Mouse (Mus musculus) lung, adult 2 months (tissue): ENCODE data around the gene Osbpl5.
A peak's percentile ranks its signal among the peaks of the same experiment; 100 is the strongest.

ENCODE experiments used
- CTCF ChIP-seq: fragments of 200-500 bp; IDR thresholded peaks from 2 replicates; pipeline ENCODE4 v1.5.1; 2011; ENCODE audit warnings: mild to moderate bottlenecking, low read length, control low read depth; ENCODE audit not compliant: insufficient read depth
- POLR2A ChIP-seq: fragments of 200-500 bp; IDR thresholded peaks from 2 replicates; pipeline ENCODE4 v1.6.1; 2011; ENCODE audit warnings: low read depth, mild to moderate bottlenecking, control low read depth, low read length, borderline replicate concordance; ENCODE audit errors: extremely low read depth

GRCm38 (mm10) chr7:143739511-143740461 is 17.0 kb downstream of the Osbpl5 start:
- TF ChIP-seq POLR2A (peak; percentile 82), CTCF (no peak)
